Mouse (Mus musculus): Measurements from ENCODE around the gene Anapc2. TPM values are rescaled to one million over a fixed set of nuclear protein-coding genes. Genes with fewer than 3 reads are reported as not detected.
A peak's percentile ranks its signal among the peaks of the same experiment; 100 is the strongest.

Anapc2 gene
- total RNA-seq, 2 experiments from 2014 or later, result 9.2 to 12.9 TPM

DNA sequence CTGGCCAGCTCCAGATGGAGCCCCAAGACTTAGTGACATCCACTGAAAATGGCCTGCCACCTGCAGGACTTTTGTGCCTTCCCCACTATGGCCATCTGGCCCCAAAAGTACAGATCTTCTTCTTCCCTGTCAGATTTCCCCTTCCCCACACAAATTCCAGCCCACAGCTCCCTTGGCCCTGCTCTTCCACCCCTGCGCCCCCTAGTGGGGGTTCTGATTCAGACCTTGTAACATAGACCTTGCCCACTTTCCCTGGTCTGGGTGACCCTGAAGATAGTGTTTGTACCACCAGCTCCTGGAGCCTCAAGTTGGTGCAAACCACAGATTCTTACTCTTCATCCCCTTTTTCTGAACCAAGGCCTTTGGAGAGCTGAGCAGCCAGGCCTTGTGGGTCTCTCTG is 20.6 kb downstream of the Anapc2 start:
- peak; percentile 58; the same call in 1 of the 2 replicates for ATAC-seq (replicated peaks; ENCODE audit: low FRiP score, poor library complexity, severe bottlenecking)

GRCm38 (mm10) chr2:25293706-25294105 is 21.4 kb downstream of the Anapc2 start:
- ATAC-seq (replicated peaks; ENCODE audit: low FRiP score, poor library complexity, severe bottlenecking), result no peak

- no peak for ATAC-seq (replicated peaks; ENCODE audit: low FRiP score, poor library complexity, severe bottlenecking)
Measured at GRCm38 (mm10) chr2:25297093-25297492, 24.8 kb downstream of the Anapc2 start.

DNA sequence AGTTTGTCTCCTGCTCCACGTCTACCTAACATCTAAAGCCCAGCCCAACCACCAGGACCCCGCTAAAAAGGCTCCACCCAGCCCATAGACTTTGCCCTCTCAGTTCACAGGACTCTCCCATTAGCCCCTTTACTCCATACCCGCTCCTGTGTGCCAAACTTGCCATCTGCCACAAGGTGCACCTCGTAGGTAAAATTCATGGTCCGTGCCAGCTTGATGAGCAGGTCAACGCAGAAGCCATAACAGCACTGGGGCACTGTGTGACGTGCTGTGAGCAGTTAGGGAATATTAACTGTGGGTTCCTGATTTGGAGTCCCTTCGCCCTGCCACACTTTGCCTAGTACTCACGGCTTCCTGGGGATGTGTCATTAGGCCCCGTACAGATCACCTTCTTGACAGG is 25.8 kb downstream of the Anapc2 start:
- ATAC-seq (replicated peaks; ENCODE audit: low FRiP score, poor library complexity, severe bottlenecking), result no peak

DNA sequence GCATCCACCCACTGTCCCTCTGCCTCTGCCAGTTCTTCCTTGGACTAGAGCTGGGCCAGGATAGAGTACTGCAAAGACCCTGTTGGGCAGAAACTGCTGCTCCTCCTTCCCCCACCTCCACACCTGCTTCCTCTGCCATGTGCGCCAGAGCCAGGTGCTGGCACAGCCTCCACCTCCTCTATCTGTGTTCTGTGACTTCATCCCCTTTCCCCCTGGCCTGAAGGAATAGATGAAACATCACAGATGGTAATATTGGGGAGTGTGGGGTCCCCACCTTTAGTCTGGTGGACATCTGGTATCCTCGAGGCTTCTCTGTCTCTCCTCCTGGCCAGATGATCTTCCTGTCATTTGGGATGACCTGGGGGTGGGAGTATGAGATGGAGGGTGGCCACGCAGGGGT is 31.2 kb downstream of the Anapc2 start:
- no peak for ATAC-seq (replicated peaks; ENCODE audit: low FRiP score, poor library complexity, severe bottlenecking)

DNA sequence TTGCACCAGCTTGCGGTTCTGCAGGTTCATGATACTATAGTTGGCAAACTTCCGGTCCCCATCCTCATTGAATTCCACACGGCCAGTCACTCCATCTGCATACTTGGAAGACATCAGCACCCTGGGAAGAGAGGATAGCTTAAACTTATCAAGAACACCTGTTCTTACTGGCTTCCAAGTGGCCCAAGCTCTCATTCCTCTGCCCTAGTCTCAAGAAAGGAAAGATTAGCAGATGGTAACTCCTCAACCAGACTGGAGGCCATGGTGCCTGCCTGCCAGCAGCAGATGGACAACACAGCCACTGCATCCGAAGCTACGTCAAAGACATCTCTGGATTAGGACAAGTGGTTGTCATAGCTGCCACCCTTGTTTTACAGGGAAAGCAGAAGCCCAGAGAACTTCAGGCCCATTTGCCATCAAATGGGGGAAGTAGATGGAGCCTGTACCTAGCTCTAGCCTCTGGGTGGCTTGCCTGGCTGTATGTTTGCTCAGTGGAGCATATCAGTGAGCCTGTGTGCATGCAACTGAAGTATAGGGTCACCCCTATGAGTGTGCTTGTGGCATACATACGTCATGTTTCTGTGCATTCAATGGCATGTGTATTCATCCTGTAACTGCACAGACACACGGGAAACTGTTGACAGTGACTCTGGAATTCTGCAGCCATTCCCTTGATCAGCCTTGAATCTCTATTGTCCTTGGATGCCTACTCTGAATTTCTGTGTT is 31.8 kb downstream of the Anapc2 start:
- no peak for ATAC-seq (replicated peaks; ENCODE audit: low FRiP score, poor library complexity, severe bottlenecking)

DNA sequence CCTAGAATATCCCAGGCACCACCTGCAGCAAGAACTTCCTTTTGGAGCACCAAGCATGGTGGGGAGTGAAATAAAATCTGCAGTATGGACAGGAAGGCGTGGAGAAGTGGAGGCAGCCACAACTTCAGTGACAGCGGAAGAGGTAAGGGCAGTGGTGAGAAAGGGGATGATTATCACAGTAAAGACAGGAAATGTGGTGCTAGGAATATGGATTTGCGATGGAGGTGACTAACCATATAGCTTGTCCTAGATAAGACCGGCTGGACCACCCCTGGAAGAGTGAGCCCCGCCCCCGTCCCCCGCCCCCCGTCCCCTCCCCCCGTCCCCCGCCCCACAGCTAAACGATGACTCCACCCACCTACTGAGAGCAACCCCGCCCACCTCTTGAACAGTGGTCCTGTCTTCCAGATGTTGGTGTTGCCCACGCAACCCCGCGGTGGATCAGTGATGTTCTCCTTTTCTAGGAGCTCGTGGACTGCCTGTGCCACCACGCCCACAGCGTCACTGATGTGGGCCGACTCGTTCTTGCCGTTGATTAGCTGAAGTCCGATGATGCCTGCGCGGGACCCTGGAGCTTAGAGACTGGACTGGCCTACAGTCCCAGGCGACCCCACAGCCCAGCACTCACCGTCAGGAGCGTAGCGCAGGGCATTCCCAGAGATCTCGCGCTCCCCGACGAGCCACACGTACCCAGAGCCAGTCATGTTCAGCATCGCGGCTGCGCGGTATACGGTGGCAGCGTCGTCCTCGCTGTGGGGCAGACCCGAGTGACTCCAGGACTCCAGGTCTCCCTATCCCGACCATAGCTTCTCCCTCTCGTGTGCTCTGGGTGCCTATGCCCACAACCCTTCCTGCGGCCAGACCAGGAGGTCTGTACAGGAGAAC is 32.6 kb downstream of the Anapc2 start:
- no peak for ATAC-seq (replicated peaks; ENCODE audit: low FRiP score, poor library complexity, severe bottlenecking)

DNA sequence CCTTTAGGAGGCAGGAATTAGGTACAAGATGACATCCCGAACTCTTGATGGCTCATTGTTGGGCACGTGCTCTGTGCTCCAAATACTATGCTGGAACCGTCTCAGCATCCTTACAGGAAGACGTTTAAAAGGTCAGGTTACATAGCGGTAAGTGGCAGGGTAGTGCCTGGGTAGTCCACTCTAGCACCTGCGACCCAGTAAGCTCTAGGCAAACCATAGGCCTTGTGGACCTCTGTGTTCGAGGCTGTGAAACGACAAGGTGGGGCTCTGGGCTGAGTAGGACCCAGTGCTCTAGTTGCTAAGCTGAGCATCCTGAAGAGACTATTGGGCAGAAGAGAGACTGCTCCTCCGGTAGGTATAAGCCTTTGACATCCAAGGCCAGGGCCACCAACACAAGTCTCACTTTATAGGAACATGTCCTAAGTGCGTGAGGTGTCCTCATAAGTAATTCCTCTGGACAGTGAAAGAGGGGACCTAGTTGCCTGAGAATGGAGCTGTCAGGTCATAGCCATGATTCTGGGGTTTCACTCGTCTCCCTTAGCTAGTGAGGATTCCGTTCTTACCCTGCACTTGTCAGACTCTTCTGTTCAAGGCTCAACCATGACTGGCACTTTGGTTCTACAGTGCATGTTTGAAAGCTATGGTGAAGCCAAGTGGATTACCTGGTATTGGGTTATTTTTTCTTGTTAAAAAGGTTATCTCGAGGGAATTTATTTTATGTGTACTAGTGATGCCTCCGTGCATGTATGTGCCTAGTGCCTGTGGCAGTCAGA is 33.5 kb downstream of the Anapc2 start:
- ATAC-seq (replicated peaks; ENCODE audit: low FRiP score, poor library complexity, severe bottlenecking), result no peak

DNA sequence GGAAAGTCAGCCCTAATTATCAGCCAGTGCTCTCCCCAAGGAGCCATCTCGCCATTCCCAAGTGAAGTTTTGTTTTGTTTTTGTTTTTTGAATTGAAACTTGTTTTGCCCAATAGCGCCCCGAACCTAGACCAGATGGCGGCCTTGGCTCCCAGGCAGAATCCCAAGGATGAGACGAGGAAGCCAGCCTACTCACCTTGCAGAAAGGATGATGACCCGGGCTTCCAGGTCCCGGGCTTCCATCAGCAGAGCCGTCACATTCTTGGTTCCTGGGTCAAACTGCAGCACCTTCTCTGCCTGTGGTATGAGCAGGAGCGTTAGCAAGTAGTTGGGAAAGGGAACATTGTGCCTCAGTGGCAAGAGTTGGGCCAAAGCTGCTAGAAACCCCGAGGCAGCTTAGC is 37.9 kb downstream of the Anapc2 start:
- no peak for ATAC-seq (replicated peaks; ENCODE audit: low FRiP score, poor library complexity, severe bottlenecking)

GRCm38 (mm10) chr2:25310969-25311368 is 38.7 kb downstream of the Anapc2 start:
- no peak for ATAC-seq (replicated peaks; ENCODE audit: low FRiP score, poor library complexity, severe bottlenecking)

- ATAC-seq (replicated peaks; ENCODE audit: low FRiP score, poor library complexity, severe bottlenecking), result no peak
Measured at GRCm38 (mm10) chr2:25311491-25311891, 39.2 kb downstream of the Anapc2 start.

GRCm38 (mm10) chr2:25318119-25318966 is 46.1 kb downstream of the Anapc2 start:
- no peak for ATAC-seq (replicated peaks; ENCODE audit: low FRiP score, poor library complexity, severe bottlenecking)

- no peak for ATAC-seq (replicated peaks; ENCODE audit: low FRiP score, poor library complexity, severe bottlenecking)
Measured at GRCm38 (mm10) chr2:25318971-25319773, 46.9 kb downstream of the Anapc2 start, which contains the start of gene Grin1. Grin1 (minus strand) TSS chr2:25319187.

- no peak for ATAC-seq (replicated peaks; ENCODE audit: low FRiP score, poor library complexity, severe bottlenecking)
Measured at GRCm38 (mm10) chr2:25320084-25320483, 47.8 kb downstream of the Anapc2 start.

GRCm38 (mm10) chr2:25326036-25326435 is 53.8 kb downstream of the Anapc2 start:
- no peak for ATAC-seq (replicated peaks; ENCODE audit: low FRiP score, poor library complexity, severe bottlenecking)

DNA sequence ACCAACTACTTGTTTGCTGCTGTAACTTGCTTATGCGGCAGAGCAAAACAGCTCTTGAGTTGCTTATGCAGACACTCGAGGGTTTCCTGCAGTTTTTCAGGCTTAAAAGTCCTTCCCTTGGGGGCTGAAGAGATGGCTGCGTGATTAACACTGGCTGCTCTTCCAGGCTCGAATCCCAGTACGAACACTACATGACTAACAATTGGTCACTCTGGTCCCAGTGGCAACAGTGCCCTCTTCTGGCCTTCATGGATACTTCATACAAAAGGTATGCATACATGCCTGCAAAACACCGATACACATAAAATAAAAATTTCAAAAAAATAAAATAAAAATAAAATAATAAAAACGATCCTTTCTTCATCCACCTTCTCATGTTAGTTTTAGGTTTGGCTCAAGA is 56.2 kb downstream of the Anapc2 start:
- ATAC-seq (replicated peaks; ENCODE audit: low FRiP score, poor library complexity, severe bottlenecking), result no peak

- ATAC-seq (replicated peaks; ENCODE audit: low FRiP score, poor library complexity, severe bottlenecking), result no peak
Measured at GRCm38 (mm10) chr2:25331470-25331869, 59.2 kb downstream of the Anapc2 start.

DNA sequence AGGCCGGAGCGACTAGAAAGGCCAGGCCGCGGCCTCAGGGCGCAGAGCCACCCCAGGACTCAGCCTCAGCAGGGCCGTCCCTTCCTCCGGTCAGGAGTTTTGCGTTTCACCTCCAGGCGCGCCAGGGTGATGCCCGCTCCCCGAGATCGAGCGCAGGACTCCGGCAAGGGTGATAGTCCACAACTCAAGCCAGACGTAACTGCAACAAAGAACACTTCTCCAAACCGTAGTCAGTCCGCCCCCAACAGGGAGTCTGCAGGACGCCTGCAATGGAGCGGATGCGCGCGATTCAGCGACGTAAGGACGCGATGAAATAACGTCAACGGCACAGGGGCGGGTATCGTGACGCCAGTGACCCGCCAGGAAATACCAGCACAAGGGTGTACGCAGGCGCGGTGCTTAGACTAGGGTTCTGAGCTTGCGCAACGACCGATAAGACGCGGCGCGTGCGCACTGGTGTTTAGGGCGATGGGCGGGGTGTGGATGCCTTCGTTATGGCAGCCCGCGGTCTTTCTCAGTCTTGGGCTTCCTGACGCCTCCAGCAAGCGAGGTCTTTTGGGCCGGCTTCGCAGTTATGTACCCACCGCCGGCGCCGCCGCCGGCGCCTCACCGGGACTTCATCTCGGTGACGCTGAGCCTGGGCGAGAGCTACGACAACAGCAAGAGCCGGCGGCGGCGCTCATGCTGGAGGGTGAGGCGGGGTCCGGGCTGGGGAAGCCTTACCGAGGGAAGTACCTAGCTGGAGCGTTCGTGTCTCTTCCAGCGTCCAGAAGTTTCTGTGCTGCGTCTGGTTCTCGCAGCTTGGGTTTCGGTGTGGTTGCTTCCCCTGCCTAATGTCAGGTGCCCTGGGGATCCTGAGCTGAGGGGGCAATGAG is 60.2 kb downstream of the Anapc2 start, which contains the start of gene Man1b1:
Gene Man1b1, plus strand, starts transcription at position 53 of the 875 bp plus-strand sequence.
- ATAC-seq (replicated peaks; ENCODE audit: low FRiP score, poor library complexity, severe bottlenecking), result peak; percentile 96

Data from erythroblast, adult 5-6 weeks (primary cell).